Mouse (Mus musculus): ENCODE data around the gene Snx3. TPM values are rescaled to one million over a fixed set of nuclear protein-coding genes. Genes with fewer than 3 reads are reported as not detected.

The Snx3 gene
- polyA plus RNA-seq, 1 experiment: 174 TPM

- Histone ChIP-seq H3ac (ENCODE audit: control insufficient read depth, insufficient read length, low read depth) (no peak overlapping the region), H3K79me2 (ENCODE audit: control insufficient read depth, insufficient read depth) (peaks cover 100% of the 10 kb centered on the region), H3K27me3 (ENCODE audit: control insufficient read depth, insufficient read depth, insufficient read length) (no peaks in the 10 kb centered on the region), H3K36me3 (ENCODE audit: control insufficient read depth, insufficient read depth) (peaks cover 52% of the 10 kb centered on the region), H3K4me3 (ENCODE audit: insufficient read depth, poor library complexity, severe bottlenecking) (no peak overlapping the region), H3K79me3 (ENCODE audit: low read depth) (peaks cover 88% of the 10 kb centered on the region)
- TF ChIP-seq FOSL1 (IDR thresholded peaks at IDR 0.05; ENCODE audit: insufficient read depth, low read length, poor library complexity, severe bottlenecking): no peak
- no peak for TF ChIP-seq CEBPB (IDR thresholded peaks at IDR 0.05; ENCODE audit: low read depth)
- no peak for TF ChIP-seq MYOD1 (IDR thresholded peaks at IDR 0.05; ENCODE audit: control insufficient read depth, insufficient read length, low read depth)
Measured at GRCm38 (mm10) chr10:42510141-42510540, 8.3 kb downstream of the Snx3 start.

GRCm38 (mm10) chr10:42511184-42512135 lies 9.6 kb downstream of the Snx3 start:
- TF ChIP-seq CTCF (IDR thresholded peaks at IDR 0.05; ENCODE audit: control insufficient read depth, insufficient read depth, insufficient read length) (no peak), MYOD1 (IDR thresholded peaks at IDR 0.05; ENCODE audit: control insufficient read depth, insufficient read length, low read depth) (no peak), USF1 (IDR thresholded peaks at IDR 0.05; ENCODE audit: low read depth) (no peak), MAX (IDR thresholded peaks at IDR 0.05) (no peak), FOSL1 (IDR thresholded peaks at IDR 0.05; ENCODE audit: insufficient read depth, low read length, poor library complexity, severe bottlenecking) (no peak), CEBPB (IDR thresholded peaks at IDR 0.05; ENCODE audit: low read depth) (no peak), MYOG (IDR thresholded peaks at IDR 0.05; ENCODE audit: control insufficient read depth, extremely low read depth, insufficient read length) (no peak)
- no peaks in the 10 kb centered on the region for H3K27me3 ChIP-seq (ENCODE audit: control insufficient read depth, insufficient read depth, insufficient read length)
- H3K36me3 ChIP-seq (ENCODE audit: control insufficient read depth, insufficient read depth): peaks cover 46% of the 10 kb centered on the region
- H3K79me2 ChIP-seq (ENCODE audit: control insufficient read depth, insufficient read depth): peaks cover 100% of the 10 kb centered on the region
- no peak overlapping the region for H3ac ChIP-seq (ENCODE audit: control insufficient read depth, insufficient read length, low read depth)
- H3K79me3 ChIP-seq (ENCODE audit: low read depth): peaks cover 86% of the 10 kb centered on the region
- H3K4me3 ChIP-seq (ENCODE audit: insufficient read depth, poor library complexity, severe bottlenecking): no peak overlapping the region

- Histone ChIP-seq H3K4me3 (ENCODE audit: insufficient read depth, poor library complexity, severe bottlenecking) (no peak overlapping the region), H3K27me3 (ENCODE audit: control insufficient read depth, insufficient read depth, insufficient read length) (no peaks in the 10 kb centered on the region), H3K79me2 (ENCODE audit: control insufficient read depth, insufficient read depth) (peaks cover 100% of the 10 kb centered on the region), H3K79me3 (ENCODE audit: low read depth) (peaks cover 87% of the 10 kb centered on the region), H3K36me3 (ENCODE audit: control insufficient read depth, insufficient read depth) (peaks cover 37% of the 10 kb centered on the region), H3ac (ENCODE audit: control insufficient read depth, insufficient read length, low read depth) (no peak overlapping the region)
- TF ChIP-seq CEBPB (IDR thresholded peaks at IDR 0.05; ENCODE audit: low read depth): no peak
Measured at GRCm38 (mm10) chr10:42514125-42514524, 12.3 kb downstream of the Snx3 start.

GRCm38 (mm10) chr10:42518363-42518762 lies 16.5 kb downstream of the Snx3 start:
- Histone ChIP-seq H3K36me3 (ENCODE audit: control insufficient read depth, insufficient read depth) (peaks cover 25% of the 10 kb centered on the region), H3K27me3 (ENCODE audit: control insufficient read depth, insufficient read depth, insufficient read length) (no peaks in the 10 kb centered on the region), H3K79me3 (ENCODE audit: low read depth) (peaks cover 71% of the 10 kb centered on the region), H3K79me2 (ENCODE audit: control insufficient read depth, insufficient read depth) (peaks cover 100% of the 10 kb centered on the region), H3K4me3 (ENCODE audit: insufficient read depth, poor library complexity, severe bottlenecking) (no peak overlapping the region), H3ac (ENCODE audit: control insufficient read depth, insufficient read length, low read depth) (no peak overlapping the region)
- TF ChIP-seq MAX (IDR thresholded peaks at IDR 0.05) (no peak), CEBPB (IDR thresholded peaks at IDR 0.05; ENCODE audit: low read depth) (no peak), MYOD1 (IDR thresholded peaks at IDR 0.05; ENCODE audit: control insufficient read depth, insufficient read length, low read depth) (no peak), CTCF (IDR thresholded peaks at IDR 0.05; ENCODE audit: control insufficient read depth, insufficient read depth, insufficient read length) (no peak), MYOG (IDR thresholded peaks at IDR 0.05; ENCODE audit: control insufficient read depth, extremely low read depth, insufficient read length) (no peak), FOSL1 (IDR thresholded peaks at IDR 0.05; ENCODE audit: insufficient read depth, low read length, poor library complexity, severe bottlenecking) (no peak), USF1 (IDR thresholded peaks at IDR 0.05; ENCODE audit: low read depth) (no peak)

GRCm38 (mm10) chr10:42521315-42521981 lies 19.6 kb downstream of the Snx3 start:
- TF ChIP-seq FOSL1 (IDR thresholded peaks at IDR 0.05; ENCODE audit: insufficient read depth, low read length, poor library complexity, severe bottlenecking) (no peak), USF1 (IDR thresholded peaks at IDR 0.05; ENCODE audit: low read depth) (peak; percentile 63)
- no peaks in the 10 kb centered on the region for H3K27me3 ChIP-seq (ENCODE audit: control insufficient read depth, insufficient read depth, insufficient read length)
- H3ac ChIP-seq (ENCODE audit: control insufficient read depth, insufficient read length, low read depth): no peak overlapping the region
- peaks cover 90% of the 10 kb centered on the region for H3K79me2 ChIP-seq (ENCODE audit: control insufficient read depth, insufficient read depth)
- peaks cover 56% of the 10 kb centered on the region for H3K79me3 ChIP-seq (ENCODE audit: low read depth)
- peaks cover 36% of the 10 kb centered on the region for H3K36me3 ChIP-seq (ENCODE audit: control insufficient read depth, insufficient read depth)
- no peak overlapping the region for H3K4me3 ChIP-seq (ENCODE audit: insufficient read depth, poor library complexity, severe bottlenecking)

- TF ChIP-seq MAX (IDR thresholded peaks at IDR 0.05) (no peak), MYOG (IDR thresholded peaks at IDR 0.05; ENCODE audit: control insufficient read depth, extremely low read depth, insufficient read length) (no peak), USF1 (IDR thresholded peaks at IDR 0.05; ENCODE audit: low read depth) (no peak), CTCF (IDR thresholded peaks at IDR 0.05; ENCODE audit: control insufficient read depth, insufficient read depth, insufficient read length) (no peak), FOSL1 (IDR thresholded peaks at IDR 0.05; ENCODE audit: insufficient read depth, low read length, poor library complexity, severe bottlenecking) (no peak), CEBPB (IDR thresholded peaks at IDR 0.05; ENCODE audit: low read depth) (no peak), MYOD1 (IDR thresholded peaks at IDR 0.05; ENCODE audit: control insufficient read depth, insufficient read length, low read depth) (no peak)
- peaks cover 44% of the 10 kb centered on the region for H3K79me3 ChIP-seq (ENCODE audit: low read depth)
Measured at GRCm38 (mm10) chr10:42522912-42523311, 21.1 kb downstream of the Snx3 start.

More at GRCm38 (mm10) chr10:42522912-42523311, 21.1 kb downstream of the Snx3 start:
- Histone ChIP-seq H3ac (ENCODE audit: control insufficient read depth, insufficient read length, low read depth) (no peak overlapping the region), H3K36me3 (ENCODE audit: control insufficient read depth, insufficient read depth) (peaks cover 37% of the 10 kb centered on the region), H3K27me3 (ENCODE audit: control insufficient read depth, insufficient read depth, insufficient read length) (no peaks in the 10 kb centered on the region), H3K4me3 (ENCODE audit: insufficient read depth, poor library complexity, severe bottlenecking) (no peak overlapping the region), H3K79me2 (ENCODE audit: control insufficient read depth, insufficient read depth) (peaks cover 81% of the 10 kb centered on the region)

Data from C2C12 (cell line).